Mouse (Mus musculus): ENCODE measurements at regions not wholly inside any gene's neighbourhood (a gene's known extent, or its start where the extent isn't known, plus 50 kb on each side); places are given as distances from the start of the nearest gene placed in this dataset.
A peak's percentile ranks its signal among the peaks of the same experiment; 100 is the strongest.

- Histone ChIP-seq H3K4me1 (replicated peaks; ENCODE audit: low read depth, low read length) (peaks cover 89% of the 10 kb centered on the region), H3K4me3 (replicated peaks; ENCODE audit: low read length) (peak overlapping the region; percentile 77), H3K9me3 (ENCODE audit: low read length) (no peaks in the 10 kb centered on the region), H3K27me3 (ENCODE audit: insufficient read depth, low read length) (no peaks in the 10 kb centered on the region), H3K36me3 (ENCODE audit: insufficient read depth, low read length) (peaks cover 10% of the 10 kb centered on the region; the same call in 1 of the 2 replicates)
- TF ChIP-seq CTCF (conservative IDR thresholded peaks at IDR 0.05; ENCODE audit: low read length) (no peak), POU5F1 (IDR thresholded peaks at IDR 0.05; ENCODE audit: borderline replicate concordance, low read length) (no peak), NANOG (IDR thresholded peaks at IDR 0.05; ENCODE audit: borderline replicate concordance, low read length) (no peak)
Measured at GRCm38 (mm10) chr17:47194463-47195012, 174.1 kb upstream of the Mrps10 start.

GRCm38 (mm10) chr17:47191416-47191815 lies 177.3 kb upstream of the Mrps10 start:
- peaks cover 67% of the 10 kb centered on the region for H3K4me1 ChIP-seq (replicated peaks; ENCODE audit: low read depth, low read length)
- no peak overlapping the region for H3K4me3 ChIP-seq (replicated peaks; ENCODE audit: low read length)
- no peaks in the 10 kb centered on the region for H3K27me3 ChIP-seq (ENCODE audit: insufficient read depth, low read length)
- TF ChIP-seq CTCF (conservative IDR thresholded peaks at IDR 0.05; ENCODE audit: low read length) (no peak), NANOG (IDR thresholded peaks at IDR 0.05; ENCODE audit: borderline replicate concordance, low read length) (no peak), POU5F1 (IDR thresholded peaks at IDR 0.05; ENCODE audit: borderline replicate concordance, low read length) (no peak)
- H3K9me3 ChIP-seq (ENCODE audit: low read length), result no peaks in the 10 kb centered on the region
- no peaks in the 10 kb centered on the region for H3K36me3 ChIP-seq (ENCODE audit: insufficient read depth, low read length)

- Histone ChIP-seq H3K4me3 (replicated peaks; ENCODE audit: low read length) (no peak overlapping the region), H3K9me3 (ENCODE audit: low read length) (no peaks in the 10 kb centered on the region), H3K36me3 (ENCODE audit: insufficient read depth, low read length) (no peaks in the 10 kb centered on the region), H3K4me1 (replicated peaks; ENCODE audit: low read depth, low read length) (peaks cover 51% of the 10 kb centered on the region), H3K27me3 (ENCODE audit: insufficient read depth, low read length) (no peaks in the 10 kb centered on the region)
- no peak for TF ChIP-seq NANOG (IDR thresholded peaks at IDR 0.05; ENCODE audit: borderline replicate concordance, low read length)
- TF ChIP-seq POU5F1 (IDR thresholded peaks at IDR 0.05; ENCODE audit: borderline replicate concordance, low read length), result no peak
- TF ChIP-seq CTCF (conservative IDR thresholded peaks at IDR 0.05; ENCODE audit: low read length), result no peak
Measured at GRCm38 (mm10) chr17:47189770-47190169, 178.9 kb upstream of the Mrps10 start.

GRCm38 (mm10) chr17:47184148-47184547 lies 173.8 kb upstream of the Ubr2 start:
- Histone ChIP-seq H3K9me3 (ENCODE audit: low read length) (no peaks in the 10 kb centered on the region), H3K4me3 (replicated peaks; ENCODE audit: low read length) (no peak overlapping the region), H3K36me3 (ENCODE audit: insufficient read depth, low read length) (no peaks in the 10 kb centered on the region), H3K4me1 (replicated peaks; ENCODE audit: low read depth, low read length) (peaks cover 39% of the 10 kb centered on the region), H3K27me3 (ENCODE audit: insufficient read depth, low read length) (no peaks in the 10 kb centered on the region)
- TF ChIP-seq POU5F1 (IDR thresholded peaks at IDR 0.05; ENCODE audit: borderline replicate concordance, low read length), result no peak
- no peak for TF ChIP-seq CTCF (conservative IDR thresholded peaks at IDR 0.05; ENCODE audit: low read length)
- TF ChIP-seq NANOG (IDR thresholded peaks at IDR 0.05; ENCODE audit: borderline replicate concordance, low read length), result no peak

GRCm38 (mm10) chr17:47182118-47182517 lies 171.8 kb upstream of the Ubr2 start:
- TF ChIP-seq POU5F1 (IDR thresholded peaks at IDR 0.05; ENCODE audit: borderline replicate concordance, low read length) (no peak), CTCF (conservative IDR thresholded peaks at IDR 0.05; ENCODE audit: low read length) (no peak), NANOG (IDR thresholded peaks at IDR 0.05; ENCODE audit: borderline replicate concordance, low read length) (no peak)
- H3K27me3 ChIP-seq (ENCODE audit: insufficient read depth, low read length), result no peaks in the 10 kb centered on the region
- peaks cover 54% of the 10 kb centered on the region for H3K4me1 ChIP-seq (replicated peaks; ENCODE audit: low read depth, low read length)

GRCm38 (mm10) chr17:47179410-47179809 lies 169.1 kb upstream of the Ubr2 start:
- Histone ChIP-seq H3K27me3 (ENCODE audit: insufficient read depth, low read length) (no peaks in the 10 kb centered on the region), H3K4me1 (replicated peaks; ENCODE audit: low read depth, low read length) (peaks cover 71% of the 10 kb centered on the region), H3K36me3 (ENCODE audit: insufficient read depth, low read length) (no peaks in the 10 kb centered on the region), H3K9me3 (ENCODE audit: low read length) (no peaks in the 10 kb centered on the region), H3K4me3 (replicated peaks; ENCODE audit: low read length) (no peak overlapping the region)
- TF ChIP-seq NANOG (IDR thresholded peaks at IDR 0.05; ENCODE audit: borderline replicate concordance, low read length), result no peak
- no peak for TF ChIP-seq CTCF (conservative IDR thresholded peaks at IDR 0.05; ENCODE audit: low read length)
- no peak for TF ChIP-seq POU5F1 (IDR thresholded peaks at IDR 0.05; ENCODE audit: borderline replicate concordance, low read length)

More at GRCm38 (mm10) chr17:47182118-47182517, 171.8 kb upstream of the Ubr2 start:
- H3K4me3 ChIP-seq (replicated peaks; ENCODE audit: low read length), result no peak overlapping the region
- H3K36me3 ChIP-seq (ENCODE audit: insufficient read depth, low read length), result no peaks in the 10 kb centered on the region
- no peaks in the 10 kb centered on the region for H3K9me3 ChIP-seq (ENCODE audit: low read length)

- TF ChIP-seq NANOG (IDR thresholded peaks at IDR 0.05; ENCODE audit: borderline replicate concordance, low read length), result no peak
- TF ChIP-seq POU5F1 (IDR thresholded peaks at IDR 0.05; ENCODE audit: borderline replicate concordance, low read length), result no peak
- TF ChIP-seq CTCF (conservative IDR thresholded peaks at IDR 0.05; ENCODE audit: low read length), result no peak
- peaks cover 78% of the 10 kb centered on the region for H3K4me1 ChIP-seq (replicated peaks; ENCODE audit: low read depth, low read length)
Measured at GRCm38 (mm10) chr17:47178705-47179104, 168.3 kb upstream of the Ubr2 start.

GRCm38 (mm10) chr17:47177671-47178246 lies 167.4 kb upstream of the Ubr2 start:
- TF ChIP-seq POU5F1 (IDR thresholded peaks at IDR 0.05; ENCODE audit: borderline replicate concordance, low read length) (no peak), NANOG (IDR thresholded peaks at IDR 0.05; ENCODE audit: borderline replicate concordance, low read length) (no peak), CTCF (conservative IDR thresholded peaks at IDR 0.05; ENCODE audit: low read length) (no peak)
- Histone ChIP-seq H3K36me3 (ENCODE audit: insufficient read depth, low read length) (no peaks in the 10 kb centered on the region), H3K9me3 (ENCODE audit: low read length) (no peaks in the 10 kb centered on the region), H3K4me1 (replicated peaks; ENCODE audit: low read depth, low read length) (peaks cover 73% of the 10 kb centered on the region), H3K4me3 (replicated peaks; ENCODE audit: low read length) (peak overlapping the region; percentile 20; the same call in 1 of the 2 replicates), H3K27me3 (ENCODE audit: insufficient read depth, low read length) (no peaks in the 10 kb centered on the region)

More at GRCm38 (mm10) chr17:47178705-47179104, 168.3 kb upstream of the Ubr2 start:
- H3K27me3 ChIP-seq (ENCODE audit: insufficient read depth, low read length), result no peaks in the 10 kb centered on the region
- H3K36me3 ChIP-seq (ENCODE audit: insufficient read depth, low read length), result no peaks in the 10 kb centered on the region
- H3K9me3 ChIP-seq (ENCODE audit: low read length), result no peaks in the 10 kb centered on the region
- H3K4me3 ChIP-seq (replicated peaks; ENCODE audit: low read length), result no peak overlapping the region
